Mouse (Mus musculus): ENCODE results near the gene Mrps5.

DNA sequence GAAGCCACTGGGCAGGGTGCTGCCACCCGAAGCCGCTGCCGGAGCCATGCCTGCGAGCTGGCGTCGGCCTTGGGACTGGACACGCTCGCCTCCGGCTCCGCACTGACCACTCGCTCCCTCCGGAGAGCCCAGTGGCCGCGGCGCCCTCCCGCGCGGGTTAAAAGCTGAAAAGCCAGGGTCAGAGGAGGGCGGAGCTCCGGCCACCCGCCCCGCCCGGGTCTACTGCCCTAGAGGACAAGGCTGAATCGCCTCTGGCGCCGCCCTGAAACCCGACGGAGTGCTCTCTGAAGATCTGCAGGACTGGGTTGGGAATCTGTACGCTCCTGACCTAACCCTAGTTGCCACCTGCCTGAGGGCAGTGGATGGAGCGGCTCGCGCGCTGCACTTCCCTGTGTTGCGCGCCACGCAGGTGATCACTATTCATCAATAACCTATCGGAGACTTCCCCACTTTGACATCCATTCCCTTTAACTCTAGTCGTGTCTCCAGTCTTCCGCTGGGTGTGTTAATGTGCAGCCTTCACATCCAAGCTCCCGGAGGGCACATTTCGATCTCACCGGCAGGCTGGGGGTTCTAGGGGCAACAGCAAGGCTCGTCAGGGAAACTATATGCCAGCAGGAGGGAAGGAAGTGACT is 69.2 kb downstream of the Mrps5 start, which contains the start of gene Mal:
- TF ChIP-seq POLR2A (IDR thresholded peaks at IDR 0.05; ENCODE audit: low read depth, low read length) (no peak), CTCF (IDR thresholded peaks at IDR 0.05; ENCODE audit: extremely low read depth, insufficient read depth, insufficient read length, insufficient replicate concordance) (no peak)

Measured in spleen, adult 2 months (tissue).